Mouse (Mus musculus): ENCODE results near the gene Malsu1.

Gene Malsu1

GRCm38 (mm10) chr6:49074117-49074490 is 509 bp downstream of the Malsu1 start:
- no peak for DNase-seq (ENCODE audit: low spot score in 2 of 2)

GRCm38 (mm10) chr6:49077894-49078293 is 4.3 kb downstream of the Malsu1 start:
- DNase-seq (ENCODE audit: low spot score in 2 of 2), result no peak

- no peak for DNase-seq (ENCODE audit: low spot score in 2 of 2)
Measured at GRCm38 (mm10) chr6:49079313-49079712, 5.7 kb downstream of the Malsu1 start.

GRCm38 (mm10) chr6:49083008-49083407 is 9.4 kb downstream of the Malsu1 start:
- no peak for DNase-seq (ENCODE audit: low spot score in 2 of 2)

- DNase-seq (ENCODE audit: low spot score in 2 of 2), result no peak
Measured at GRCm38 (mm10) chr6:49094968-49095367, 21.4 kb downstream of the Malsu1 start.

GRCm38 (mm10) chr6:49096421-49096820 is 22.8 kb downstream of the Malsu1 start:
- DNase-seq (ENCODE audit: low spot score in 2 of 2), result no peak

- DNase-seq (ENCODE audit: low spot score in 2 of 2), result peak; percentile 53
Measured at GRCm38 (mm10) chr6:49096933-49097461, 23.4 kb downstream of the Malsu1 start.

- no peak for DNase-seq (ENCODE audit: low spot score in 2 of 2)
Measured at GRCm38 (mm10) chr6:49097596-49098110, 24.1 kb downstream of the Malsu1 start.

- DNase-seq (ENCODE audit: low spot score in 2 of 2), result no peak
Measured at GRCm38 (mm10) chr6:49099086-49099485, 25.5 kb downstream of the Malsu1 start.

GRCm38 (mm10) chr6:49106746-49107500 is 33.3 kb downstream of the Malsu1 start:
- DNase-seq (ENCODE audit: low spot score in 2 of 2), result no peak

- no peak for DNase-seq (ENCODE audit: low spot score in 2 of 2)
Measured at GRCm38 (mm10) chr6:49109196-49109595, 35.6 kb downstream of the Malsu1 start.

GRCm38 (mm10) chr6:49113895-49114294 is 40.3 kb downstream of the Malsu1 start:
- DNase-seq (ENCODE audit: low spot score in 2 of 2), result no peak

GRCm38 (mm10) chr6:49114457-49114856 is 40.9 kb downstream of the Malsu1 start:
- no peak for DNase-seq (ENCODE audit: low spot score in 2 of 2)

- DNase-seq (ENCODE audit: low spot score in 2 of 2), result no peak
Measured at GRCm38 (mm10) chr6:49115550-49115949, 42.0 kb downstream of the Malsu1 start.

GRCm38 (mm10) chr6:49116241-49116640 is 42.6 kb downstream of the Malsu1 start:
- no peak for DNase-seq (ENCODE audit: low spot score in 2 of 2)

- no peak for DNase-seq (ENCODE audit: low spot score in 2 of 2)
Measured at GRCm38 (mm10) chr6:49118446-49118845, 44.9 kb downstream of the Malsu1 start.

GRCm38 (mm10) chr6:49119462-49120135 is 46.0 kb downstream of the Malsu1 start:
- DNase-seq (ENCODE audit: low spot score in 2 of 2), result no peak

- DNase-seq (ENCODE audit: low spot score in 2 of 2), result no peak
Measured at GRCm38 (mm10) chr6:49120370-49120769, 46.8 kb downstream of the Malsu1 start.

GRCm38 (mm10) chr6:49130328-49130727 is 56.7 kb downstream of the Malsu1 start:
- no peak for DNase-seq (ENCODE audit: low spot score in 2 of 2)

- DNase-seq (ENCODE audit: low spot score in 2 of 2), result no peak
Measured at GRCm38 (mm10) chr6:49131855-49132254, 58.3 kb downstream of the Malsu1 start.

- no peak for DNase-seq (ENCODE audit: low spot score in 2 of 2)
Measured at GRCm38 (mm10) chr6:49132352-49133090, 58.9 kb downstream of the Malsu1 start.

Data from frontal cortex, postnatal 14 days (tissue).